ENCODE assay signal across 25 mouse cellular contexts in genomic region chr3:154458208-154458607, GRCm38 (mm10).
A peak's percentile ranks its signal among the peaks of the same experiment; 100 is the strongest.
DNase-seq lines count a peak whose midpoint lies in the region; ATAC-seq and TF ChIP-seq lines count a peak whose summit lies in the region.
"Had no signal": no experiment of that assay in that cellular context is flagged by ENCODE, and none has a peak within 500 bp of the region (broad histone marks: within the 10 kb centered on the region; RNA-seq: fewer than 3 reads in every experiment).

No protein-coding gene starts in this region.

- DNase-seq in hindbrain, postnatal 0 days (ENCODE audit: low spot score) = no peak
- no peak for DNase-seq in hindbrain, embryonic 14.5 days (ENCODE audit: low spot score)
- peak; percentile 7 for DNase-seq in 3134 (ENCODE audit: extremely low read depth, insufficient read length, low spot score)
- no peak for DNase-seq in frontal cortex, postnatal 14 days (ENCODE audit: low spot score in 2 of 2)
- DNase-seq: adrenal gland, adult 2 months; B cell, adult 2 months; cerebellum, adult 11-12 months; forebrain, postnatal 0 days; gastrocnemius, adult 2 months; heart, postnatal 4 days; kidney, adult 11 months; left cerebral cortex, postnatal 4 days; right cerebral cortex, adult 18-20 months had no signal

- no peaks in the 10 kb centered on the region for H3K36me3 ChIP-seq in hindbrain, postnatal 0 days (ENCODE audit: insufficient read depth, low read length)
- H3K36me3 ChIP-seq in hindbrain, embryonic 14.5 days (replicated peaks; ENCODE audit: control insufficient read depth, insufficient read depth) = no peaks in the 10 kb centered on the region
- no peaks in the 10 kb centered on the region for H3K36me3 ChIP-seq in megakaryocyte, embryonic 14.5 days (replicated peaks; ENCODE audit: low read length)
- no peaks in the 10 kb centered on the region for H3K36me3 ChIP-seq in ES-Bruce4 (ENCODE audit: control insufficient read depth, insufficient read depth, low read length, poor library complexity, severe bottlenecking)
- H3K36me3 ChIP-seq: embryonic facial prominence, embryonic 12.5 days; heart, embryonic 10.5 days; hindbrain, embryonic 15.5 days; limb, embryonic 15.5 days; midbrain, embryonic 15.5 days; stomach, embryonic 15.5 days had no signal

- H3K9ac ChIP-seq in hindbrain, postnatal 0 days (replicated peaks; ENCODE audit: low read length) = no peak overlapping the region
- no peak overlapping the region for H3K9ac ChIP-seq in hindbrain, embryonic 14.5 days
- no peak overlapping the region for H3K9ac ChIP-seq in ES-Bruce4 (ENCODE audit: low read depth, poor library complexity, severe bottlenecking)
- H3K9ac ChIP-seq: embryonic facial prominence, embryonic 12.5 days; forebrain, postnatal 0 days; hindbrain, embryonic 15.5 days; limb, embryonic 15.5 days; midbrain, embryonic 15.5 days; stomach, embryonic 15.5 days had no signal

- no peaks in the 10 kb centered on the region for H3K4me1 ChIP-seq in hindbrain, postnatal 0 days (ENCODE audit: insufficient read depth, low read length)
- no peaks in the 10 kb centered on the region for H3K4me1 ChIP-seq in hindbrain, embryonic 14.5 days (replicated peaks; ENCODE audit: control insufficient read depth, insufficient read depth, low read length)
- no peaks in the 10 kb centered on the region for H3K4me1 ChIP-seq in megakaryocyte, embryonic 14.5 days
- no peaks in the 10 kb centered on the region for H3K4me1 ChIP-seq in ES-Bruce4 (ENCODE audit: control insufficient read depth, insufficient read depth, low read length)
- H3K4me1 ChIP-seq: embryonic facial prominence, embryonic 12.5 days; hindbrain, embryonic 15.5 days; limb, embryonic 15.5 days; midbrain, embryonic 15.5 days; stomach, embryonic 15.5 days had no signal

- TF ChIP-seq EP300 in ES-Bruce4 (IDR thresholded peaks at IDR 0.05; ENCODE audit: insufficient read depth, low read depth, low read length) = no peak

- TF ChIP-seq POLR2A in ES-Bruce4 (IDR thresholded peaks at IDR 0.05; ENCODE audit: insufficient read depth, low read length) = no peak

- 79% methylated on average over 9 of the region's 9 CpGs for WGBS in hindbrain, postnatal 0 days
- 87% methylated on average over 9 of the region's 9 CpGs for WGBS in hindbrain, embryonic 14.5 days

- no peaks in the 10 kb centered on the region for H3K27me3 ChIP-seq in hindbrain, postnatal 0 days (ENCODE audit: insufficient read depth, low read length)
- no peaks in the 10 kb centered on the region for H3K27me3 ChIP-seq in hindbrain, embryonic 14.5 days (ENCODE audit: control insufficient read depth, insufficient read depth, low read length)
- no peaks in the 10 kb centered on the region for H3K27me3 ChIP-seq in megakaryocyte, embryonic 14.5 days (replicated peaks)
- no peaks in the 10 kb centered on the region for H3K27me3 ChIP-seq in ES-Bruce4 (ENCODE audit: control insufficient read depth, insufficient read depth, low read length, poor library complexity, severe bottlenecking)
- H3K27me3 ChIP-seq: embryonic facial prominence, embryonic 12.5 days; hindbrain, embryonic 15.5 days; limb, embryonic 15.5 days; midbrain, embryonic 15.5 days; stomach, embryonic 15.5 days had no signal

- no peak overlapping the region for H3K4me2 ChIP-seq in hindbrain, postnatal 0 days (ENCODE audit: low read depth, low read length)
- H3K4me2 ChIP-seq in hindbrain, embryonic 14.5 days (replicated peaks) = no peak overlapping the region
- H3K4me2 ChIP-seq: embryonic facial prominence, embryonic 12.5 days; hindbrain, embryonic 15.5 days; limb, embryonic 15.5 days; midbrain, embryonic 15.5 days; stomach, embryonic 15.5 days had no signal

- no peak overlapping the region for H3K4me3 ChIP-seq in hindbrain, postnatal 0 days (ENCODE audit: low read length)
- H3K4me3 ChIP-seq in hindbrain, embryonic 14.5 days (replicated peaks; ENCODE audit: low read length) = no peak overlapping the region
- H3K4me3 ChIP-seq in megakaryocyte, embryonic 14.5 days (replicated peaks) = peak overlapping the region; percentile 46
- no peak overlapping the region for H3K4me3 ChIP-seq in ES-Bruce4 (ENCODE audit: low read depth, low read length)
- H3K4me3 ChIP-seq: embryonic facial prominence, embryonic 12.5 days; gastrocnemius, adult 2 months; heart, embryonic 10.5 days; hindbrain, embryonic 15.5 days; limb, embryonic 15.5 days; midbrain, embryonic 15.5 days; myocyte; stomach, embryonic 15.5 days had no signal

- ATAC-seq in hindbrain, postnatal 0 days = no peak
- ATAC-seq in hindbrain, embryonic 14.5 days (ENCODE audit: low FRiP score) = no peak
- ATAC-seq in megakaryocyte, adult 5-6 weeks (ENCODE audit: poor library complexity, severe bottlenecking) = no peak
- no peak for ATAC-seq in inflammation-experienced regulatory T-cells, adult 6 months
- ATAC-seq: forebrain, postnatal 0 days; lung, postnatal 0 days; midbrain, embryonic 15.5 days had no signal

- H3K9me3 ChIP-seq in hindbrain, postnatal 0 days (ENCODE audit: low read length) = no peaks in the 10 kb centered on the region
- no peaks in the 10 kb centered on the region for H3K9me3 ChIP-seq in hindbrain, embryonic 14.5 days (ENCODE audit: control insufficient read depth, low read length)
- peaks cover 20% of the 10 kb centered on the region for H3K9me3 ChIP-seq in megakaryocyte, embryonic 14.5 days
- no peaks in the 10 kb centered on the region for H3K9me3 ChIP-seq in ES-Bruce4 (replicated peaks; ENCODE audit: control insufficient read depth, insufficient read depth, low read length, poor library complexity, severe bottlenecking)
- H3K9me3 ChIP-seq: embryonic facial prominence, embryonic 12.5 days; heart, embryonic 10.5 days; hindbrain, embryonic 15.5 days; limb, embryonic 15.5 days; midbrain, embryonic 15.5 days; stomach, embryonic 15.5 days had no signal

- no peak overlapping the region for H3K27ac ChIP-seq in hindbrain, postnatal 0 days
- H3K27ac ChIP-seq in hindbrain, embryonic 14.5 days = no peak overlapping the region
- no peak overlapping the region for H3K27ac ChIP-seq in ES-Bruce4 (ENCODE audit: insufficient read depth, low read length)
- H3K27ac ChIP-seq: embryonic facial prominence, embryonic 12.5 days; gastrocnemius, adult 2 months; heart, embryonic 10.5 days; hindbrain, embryonic 15.5 days; limb, embryonic 15.5 days; midbrain, embryonic 15.5 days; stomach, embryonic 15.5 days had no signal

- TF ChIP-seq CTCF in hindbrain, postnatal 0 days (IDR thresholded peaks at IDR 0.05; ENCODE audit: low read depth) = peak; percentile 21; the same call in 1 of the 2 replicates
- TF ChIP-seq CTCF in ES-Bruce4 (IDR thresholded peaks at IDR 0.05; ENCODE audit: low read depth, low read length) = peak; percentile 32
